Mouse (Mus musculus): ENCODE results near the gene Cstf1. TPM values are rescaled to one million over a fixed set of nuclear protein-coding genes. Genes with fewer than 3 reads are reported as not detected.

Gene Cstf1
- polyA plus RNA-seq, 1 experiment = 52.1 TPM

GRCm38 (mm10) chr2:172412454-172412853, 42.0 kb downstream of the Cstf1 start:
- Histone ChIP-seq H3K27ac (ENCODE audit: insufficient read depth, low read length) (no peak overlapping the region), H3K36me3 (ENCODE audit: control insufficient read depth, insufficient read depth, low read length, poor library complexity, severe bottlenecking) (no peaks in the 10 kb centered on the region), H3K27me3 (ENCODE audit: control insufficient read depth, insufficient read depth, low read length, poor library complexity, severe bottlenecking) (no peaks in the 10 kb centered on the region), H3K9ac (ENCODE audit: low read depth, poor library complexity, severe bottlenecking) (no peak overlapping the region), H3K4me3 (ENCODE audit: low read depth, low read length) (no peak overlapping the region), H3K9me3 (replicated peaks; ENCODE audit: control insufficient read depth, insufficient read depth, low read length, poor library complexity, severe bottlenecking) (no peaks in the 10 kb centered on the region), H3K4me1 (ENCODE audit: control insufficient read depth, insufficient read depth, low read length) (peaks cover 2% of the 10 kb centered on the region)
- TF ChIP-seq POLR2A (IDR thresholded peaks at IDR 0.05; ENCODE audit: insufficient read depth, low read length) (no peak), EP300 (IDR thresholded peaks at IDR 0.05; ENCODE audit: insufficient read depth, low read depth, low read length) (no peak), CTCF (IDR thresholded peaks at IDR 0.05; ENCODE audit: low read depth, low read length) (no peak)

GRCm38 (mm10) chr2:172413273-172413672, 42.8 kb downstream of the Cstf1 start:
- no peak for TF ChIP-seq EP300 (IDR thresholded peaks at IDR 0.05; ENCODE audit: insufficient read depth, low read depth, low read length)
- no peak overlapping the region for H3K27ac ChIP-seq (ENCODE audit: insufficient read depth, low read length)
- peaks cover 2% of the 10 kb centered on the region for H3K4me1 ChIP-seq (ENCODE audit: control insufficient read depth, insufficient read depth, low read length)
- H3K9me3 ChIP-seq (replicated peaks; ENCODE audit: control insufficient read depth, insufficient read depth, low read length, poor library complexity, severe bottlenecking) = no peaks in the 10 kb centered on the region
- no peaks in the 10 kb centered on the region for H3K27me3 ChIP-seq (ENCODE audit: control insufficient read depth, insufficient read depth, low read length, poor library complexity, severe bottlenecking)
- H3K4me3 ChIP-seq (ENCODE audit: low read depth, low read length) = no peak overlapping the region
- no peaks in the 10 kb centered on the region for H3K36me3 ChIP-seq (ENCODE audit: control insufficient read depth, insufficient read depth, low read length, poor library complexity, severe bottlenecking)
- no peak overlapping the region for H3K9ac ChIP-seq (ENCODE audit: low read depth, poor library complexity, severe bottlenecking)

- H3K9ac ChIP-seq (ENCODE audit: low read depth, poor library complexity, severe bottlenecking) = no peak overlapping the region
- peaks cover 2% of the 10 kb centered on the region for H3K4me1 ChIP-seq (ENCODE audit: control insufficient read depth, insufficient read depth, low read length)
- no peaks in the 10 kb centered on the region for H3K27me3 ChIP-seq (ENCODE audit: control insufficient read depth, insufficient read depth, low read length, poor library complexity, severe bottlenecking)
- no peaks in the 10 kb centered on the region for H3K36me3 ChIP-seq (ENCODE audit: control insufficient read depth, insufficient read depth, low read length, poor library complexity, severe bottlenecking)
- no peak overlapping the region for H3K4me3 ChIP-seq (ENCODE audit: low read depth, low read length)
- H3K9me3 ChIP-seq (replicated peaks; ENCODE audit: control insufficient read depth, insufficient read depth, low read length, poor library complexity, severe bottlenecking) = no peaks in the 10 kb centered on the region
- no peak overlapping the region for H3K27ac ChIP-seq (ENCODE audit: insufficient read depth, low read length)
- no peak for TF ChIP-seq POLR2A (IDR thresholded peaks at IDR 0.05; ENCODE audit: insufficient read depth, low read length)
- TF ChIP-seq EP300 (IDR thresholded peaks at IDR 0.05; ENCODE audit: insufficient read depth, low read depth, low read length) = no peak
- TF ChIP-seq CTCF (IDR thresholded peaks at IDR 0.05; ENCODE audit: low read depth, low read length) = no peak
Measured at GRCm38 (mm10) chr2:172413894-172414293, 43.4 kb downstream of the Cstf1 start.

GRCm38 (mm10) chr2:172416218-172416617, 45.7 kb downstream of the Cstf1 start:
- H3K27me3 ChIP-seq (ENCODE audit: control insufficient read depth, insufficient read depth, low read length, poor library complexity, severe bottlenecking) = no peaks in the 10 kb centered on the region
- H3K4me3 ChIP-seq (ENCODE audit: low read depth, low read length) = no peak overlapping the region
- no peak overlapping the region for H3K27ac ChIP-seq (ENCODE audit: insufficient read depth, low read length)
- no peak for TF ChIP-seq CTCF (IDR thresholded peaks at IDR 0.05; ENCODE audit: low read depth, low read length)
- no peak for TF ChIP-seq POLR2A (IDR thresholded peaks at IDR 0.05; ENCODE audit: insufficient read depth, low read length)
- TF ChIP-seq EP300 (IDR thresholded peaks at IDR 0.05; ENCODE audit: insufficient read depth, low read depth, low read length) = no peak
- no peaks in the 10 kb centered on the region for H3K36me3 ChIP-seq (ENCODE audit: control insufficient read depth, insufficient read depth, low read length, poor library complexity, severe bottlenecking)
- H3K4me1 ChIP-seq (ENCODE audit: control insufficient read depth, insufficient read depth, low read length) = peaks cover 2% of the 10 kb centered on the region
- no peaks in the 10 kb centered on the region for H3K9me3 ChIP-seq (replicated peaks; ENCODE audit: control insufficient read depth, insufficient read depth, low read length, poor library complexity, severe bottlenecking)
- no peak overlapping the region for H3K9ac ChIP-seq (ENCODE audit: low read depth, poor library complexity, severe bottlenecking)

GRCm38 (mm10) chr2:172416876-172417275, 46.4 kb downstream of the Cstf1 start:
- TF ChIP-seq EP300 (IDR thresholded peaks at IDR 0.05; ENCODE audit: insufficient read depth, low read depth, low read length) (no peak), CTCF (IDR thresholded peaks at IDR 0.05; ENCODE audit: low read depth, low read length) (no peak), POLR2A (IDR thresholded peaks at IDR 0.05; ENCODE audit: insufficient read depth, low read length) (no peak)
- no peak overlapping the region for H3K4me3 ChIP-seq (ENCODE audit: low read depth, low read length)
- no peak overlapping the region for H3K27ac ChIP-seq (ENCODE audit: insufficient read depth, low read length)
- H3K9me3 ChIP-seq (replicated peaks; ENCODE audit: control insufficient read depth, insufficient read depth, low read length, poor library complexity, severe bottlenecking) = no peaks in the 10 kb centered on the region
- no peak overlapping the region for H3K9ac ChIP-seq (ENCODE audit: low read depth, poor library complexity, severe bottlenecking)
- H3K4me1 ChIP-seq (ENCODE audit: control insufficient read depth, insufficient read depth, low read length) = peaks cover 2% of the 10 kb centered on the region
- no peaks in the 10 kb centered on the region for H3K27me3 ChIP-seq (ENCODE audit: control insufficient read depth, insufficient read depth, low read length, poor library complexity, severe bottlenecking)
- H3K36me3 ChIP-seq (ENCODE audit: control insufficient read depth, insufficient read depth, low read length, poor library complexity, severe bottlenecking) = no peaks in the 10 kb centered on the region

- no peak overlapping the region for H3K27ac ChIP-seq (ENCODE audit: insufficient read depth, low read length)
- no peaks in the 10 kb centered on the region for H3K9me3 ChIP-seq (replicated peaks; ENCODE audit: control insufficient read depth, insufficient read depth, low read length, poor library complexity, severe bottlenecking)
- no peaks in the 10 kb centered on the region for H3K36me3 ChIP-seq (ENCODE audit: control insufficient read depth, insufficient read depth, low read length, poor library complexity, severe bottlenecking)
- no peak overlapping the region for H3K4me3 ChIP-seq (ENCODE audit: low read depth, low read length)
- H3K4me1 ChIP-seq (ENCODE audit: control insufficient read depth, insufficient read depth, low read length) = no peaks in the 10 kb centered on the region
- TF ChIP-seq EP300 (IDR thresholded peaks at IDR 0.05; ENCODE audit: insufficient read depth, low read depth, low read length) (no peak), CTCF (IDR thresholded peaks at IDR 0.05; ENCODE audit: low read depth, low read length) (no peak), POLR2A (IDR thresholded peaks at IDR 0.05; ENCODE audit: insufficient read depth, low read length) (no peak)
- H3K9ac ChIP-seq (ENCODE audit: low read depth, poor library complexity, severe bottlenecking) = no peak overlapping the region
- no peaks in the 10 kb centered on the region for H3K27me3 ChIP-seq (ENCODE audit: control insufficient read depth, insufficient read depth, low read length, poor library complexity, severe bottlenecking)
Measured at GRCm38 (mm10) chr2:172418208-172418607, 47.7 kb downstream of the Cstf1 start.

Measured in ES-Bruce4 (cell line).